Mouse (Mus musculus) lung, postnatal 0 days (tissue): ENCODE data around the gene Epb41l2.

ENCODE experiments used
- CTCF ChIP-seq: IDR thresholded peaks from 2 replicates; pipeline ENCODE4 v1.5.1; 2016; ENCODE audit warnings: antibody characterized with exemption, mild to moderate bottlenecking
- EP300 ChIP-seq: IDR thresholded peaks from 2 replicates; pipeline ENCODE4 v1.6.1; 2016; ENCODE audit warnings: antibody characterized with exemption, mild to moderate bottlenecking, control low read depth

GRCm38 (mm10) chr10:25333390-25334079 is 26.1 kb upstream of the Epb41l2 start:
- TF ChIP-seq EP300 (peak; percentile 53), CTCF (no peak)
